Mouse (Mus musculus): ENCODE data around the gene Nfyc. TPM values are rescaled to one million over a fixed set of nuclear protein-coding genes. Genes with fewer than 3 reads are reported as not detected.

Nfyc gene
- total and polyA plus RNA-seq, 2 experiments from 2014 or later, result 69.4 to 144 TPM

DNA sequence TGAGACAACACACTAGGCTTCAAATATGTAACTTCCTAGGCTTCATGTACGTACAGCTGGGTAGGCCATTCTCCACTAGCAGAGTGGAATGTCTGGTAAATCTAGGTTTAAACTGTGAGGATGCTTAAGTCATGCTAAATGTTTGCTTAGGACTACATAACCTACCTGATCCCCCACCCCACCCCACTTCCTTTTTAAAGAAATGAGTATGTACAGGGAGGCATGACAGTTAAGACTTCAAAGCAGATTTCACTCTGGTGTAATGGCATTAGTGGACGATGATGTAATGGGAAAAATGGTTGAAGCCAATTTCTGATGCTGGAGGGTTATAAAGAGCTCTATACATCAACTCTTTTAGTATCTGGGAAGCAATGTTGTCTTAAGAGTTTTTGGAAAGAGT is 38.5 kb downstream of the Nfyc start:
- Histone ChIP-seq H3K4me1 (ENCODE audit: insufficient read depth, low read length) (no peaks in the 10 kb centered on the region), H3K4me2 (ENCODE audit: low read depth, low read length) (no peak overlapping the region), H3K9me3 (ENCODE audit: low read length) (no peaks in the 10 kb centered on the region), H3K9ac (replicated peaks; ENCODE audit: low read length) (no peak overlapping the region), H3K36me3 (ENCODE audit: insufficient read depth, low read length) (peaks cover 7% of the 10 kb centered on the region; the same call in 1 of the 2 replicates), H3K27ac (no peak overlapping the region), H3K4me3 (ENCODE audit: low read length) (no peak overlapping the region), H3K27me3 (ENCODE audit: insufficient read depth, low read length) (no peaks in the 10 kb centered on the region)
- no peak for TF ChIP-seq CTCF (IDR thresholded peaks at IDR 0.05; ENCODE audit: low read depth)
- DNase-seq (ENCODE audit: low spot score), result no peak
- 94% methylated on average over 2 of the region's 2 CpGs for WGBS
- no peak for ATAC-seq

DNA sequence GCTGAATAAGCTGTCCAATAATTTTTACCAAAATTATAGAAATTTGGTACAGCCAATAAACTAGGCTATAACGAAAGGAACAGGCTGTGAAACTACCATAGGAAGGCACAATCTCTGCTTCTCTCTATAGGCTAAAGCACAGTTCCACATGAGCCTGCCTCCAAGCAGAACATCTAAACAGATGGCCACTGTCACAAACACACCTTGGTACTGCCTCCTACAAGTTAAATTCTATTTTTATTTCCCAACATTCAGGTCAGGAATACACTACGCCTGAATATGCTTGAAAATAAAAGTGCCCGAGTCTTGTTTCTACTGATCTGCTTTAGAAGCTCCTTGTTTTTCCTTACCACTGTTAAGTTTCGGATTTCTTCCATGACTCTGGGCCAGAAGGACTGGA is 41.3 kb downstream of the Nfyc start:
- 88% methylated on average over 4 of the region's 4 CpGs for WGBS
- DNase-seq (ENCODE audit: low spot score), result no peak
- H3K27ac ChIP-seq, result no peak overlapping the region

DNA sequence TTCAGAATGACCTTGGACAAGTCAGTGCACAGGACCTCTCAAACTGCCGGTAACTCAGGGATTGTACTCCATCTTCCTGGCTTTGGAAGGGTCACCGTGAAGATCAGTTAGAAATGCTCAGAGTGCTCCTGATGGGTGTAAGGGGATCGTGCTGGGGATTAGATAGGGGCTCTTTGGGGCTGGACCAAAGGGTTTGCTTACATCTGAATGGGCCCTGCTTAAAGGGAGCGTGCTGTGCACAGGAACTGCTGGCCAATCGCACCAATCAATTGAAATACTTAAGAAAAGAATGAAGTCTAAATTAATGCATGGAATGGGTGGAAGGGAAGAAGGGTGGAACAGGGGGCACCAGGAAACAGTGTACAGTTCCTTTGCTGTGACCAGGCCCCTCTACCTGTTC is 75.6 kb downstream of the Nfyc start:
- Histone ChIP-seq H3K9me3 (ENCODE audit: low read length) (no peaks in the 10 kb centered on the region), H3K36me3 (ENCODE audit: insufficient read depth, low read length) (peaks cover 29% of the 10 kb centered on the region), H3K4me3 (ENCODE audit: low read length) (no peak overlapping the region), H3K9ac (replicated peaks; ENCODE audit: low read length) (no peak overlapping the region), H3K4me1 (ENCODE audit: insufficient read depth, low read length) (no peaks in the 10 kb centered on the region), H3K27me3 (ENCODE audit: insufficient read depth, low read length) (no peaks in the 10 kb centered on the region), H3K4me2 (ENCODE audit: low read depth, low read length) (no peak overlapping the region), H3K27ac (no peak overlapping the region)
- ATAC-seq, result no peak
- 48% methylated on average over 5 of the region's 5 CpGs for WGBS
- no peak for DNase-seq (ENCODE audit: low spot score)
- no peak for TF ChIP-seq CTCF (IDR thresholded peaks at IDR 0.05; ENCODE audit: low read depth)

More for the DNA sequence above, 41.3 kb downstream of the Nfyc start:
- H3K4me2 ChIP-seq (ENCODE audit: low read depth, low read length), result no peak overlapping the region
- no peaks in the 10 kb centered on the region for H3K27me3 ChIP-seq (ENCODE audit: insufficient read depth, low read length)
- peaks cover 24% of the 10 kb centered on the region; the same call in 1 of the 2 replicates for H3K36me3 ChIP-seq (ENCODE audit: insufficient read depth, low read length)
- no peak overlapping the region for H3K9ac ChIP-seq (replicated peaks; ENCODE audit: low read length)
- H3K4me3 ChIP-seq (ENCODE audit: low read length), result no peak overlapping the region
- no peaks in the 10 kb centered on the region for H3K9me3 ChIP-seq (ENCODE audit: low read length)
- TF ChIP-seq CTCF (IDR thresholded peaks at IDR 0.05; ENCODE audit: low read depth), result no peak
- no peaks in the 10 kb centered on the region for H3K4me1 ChIP-seq (ENCODE audit: insufficient read depth, low read length)
- ATAC-seq, result no peak

DNA sequence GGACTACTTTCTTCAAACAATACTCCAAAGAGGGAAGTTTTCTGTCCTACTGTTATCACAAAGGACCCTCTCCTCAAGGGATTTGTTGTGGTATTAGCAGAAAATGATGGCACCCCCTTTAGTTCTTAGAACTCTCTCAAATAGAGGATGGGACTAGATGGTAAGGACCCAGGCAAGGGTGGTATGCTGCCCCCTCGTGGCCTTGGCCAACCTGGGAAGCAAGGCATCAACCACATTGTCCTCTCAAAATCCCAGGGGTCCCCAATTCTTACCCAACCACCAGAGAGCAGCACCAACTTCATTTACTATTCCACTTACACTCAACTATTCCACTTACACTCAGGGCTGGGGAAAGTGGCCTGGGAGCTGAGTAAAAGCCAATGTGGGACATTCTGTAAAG is 76.1 kb downstream of the Nfyc start:
- peak; percentile 80 for ATAC-seq

DNA sequence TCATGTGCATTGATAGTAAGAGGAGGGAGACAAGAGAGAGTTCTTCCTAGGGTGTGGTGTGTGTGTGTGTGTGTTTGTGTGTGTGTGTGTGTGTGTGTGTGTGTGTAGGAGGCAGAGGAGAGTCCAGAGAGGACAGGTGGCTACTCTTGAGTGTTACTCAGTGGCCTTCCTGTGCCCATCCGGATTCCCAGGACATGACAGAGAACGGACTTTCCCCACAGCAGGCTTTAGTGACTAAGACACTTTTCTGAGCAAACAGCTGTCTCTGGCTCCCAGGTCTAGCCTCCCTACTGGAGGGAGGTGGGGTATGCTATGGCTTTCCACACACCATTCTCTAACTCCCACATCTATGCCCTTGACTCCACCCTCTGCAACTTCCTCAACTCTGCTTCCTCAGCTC is 81.8 kb downstream of the Nfyc start:
- Histone ChIP-seq H3K9ac (replicated peaks; ENCODE audit: low read length) (no peak overlapping the region), H3K27me3 (ENCODE audit: insufficient read depth, low read length) (peaks cover 33% of the 10 kb centered on the region), H3K4me2 (ENCODE audit: low read depth, low read length) (no peak overlapping the region), H3K4me1 (ENCODE audit: insufficient read depth, low read length) (no peaks in the 10 kb centered on the region), H3K36me3 (ENCODE audit: insufficient read depth, low read length) (no peaks in the 10 kb centered on the region), H3K9me3 (ENCODE audit: low read length) (no peaks in the 10 kb centered on the region), H3K4me3 (ENCODE audit: low read length) (no peak overlapping the region), H3K27ac (no peak overlapping the region)
- TF ChIP-seq CTCF (IDR thresholded peaks at IDR 0.05; ENCODE audit: low read depth), result no peak
- no peak for DNase-seq (ENCODE audit: low spot score)
- WGBS, result 69% methylated on average over 2 of the region's 2 CpGs
- no peak for ATAC-seq

More for the DNA sequence above, 76.1 kb downstream of the Nfyc start:
- Histone ChIP-seq H3K4me2 (ENCODE audit: low read depth, low read length) (no peak overlapping the region), H3K36me3 (ENCODE audit: insufficient read depth, low read length) (peaks cover 27% of the 10 kb centered on the region), H3K9me3 (ENCODE audit: low read length) (no peaks in the 10 kb centered on the region), H3K27me3 (ENCODE audit: insufficient read depth, low read length) (0 out of 2 replicates have a peak, but pooled peaks cover under 1% of the 10 kb centered on the region), H3K4me1 (ENCODE audit: insufficient read depth, low read length) (no peaks in the 10 kb centered on the region), H3K9ac (replicated peaks; ENCODE audit: low read length) (no peak overlapping the region), H3K4me3 (ENCODE audit: low read length) (no peak overlapping the region), H3K27ac (no peak overlapping the region)
- peak; percentile 88 for TF ChIP-seq CTCF (IDR thresholded peaks at IDR 0.05; ENCODE audit: low read depth)
- 0% methylated on average over 1 of the region's 1 CpGs for WGBS
- peak; percentile 83 for DNase-seq (ENCODE audit: low spot score)

DNA sequence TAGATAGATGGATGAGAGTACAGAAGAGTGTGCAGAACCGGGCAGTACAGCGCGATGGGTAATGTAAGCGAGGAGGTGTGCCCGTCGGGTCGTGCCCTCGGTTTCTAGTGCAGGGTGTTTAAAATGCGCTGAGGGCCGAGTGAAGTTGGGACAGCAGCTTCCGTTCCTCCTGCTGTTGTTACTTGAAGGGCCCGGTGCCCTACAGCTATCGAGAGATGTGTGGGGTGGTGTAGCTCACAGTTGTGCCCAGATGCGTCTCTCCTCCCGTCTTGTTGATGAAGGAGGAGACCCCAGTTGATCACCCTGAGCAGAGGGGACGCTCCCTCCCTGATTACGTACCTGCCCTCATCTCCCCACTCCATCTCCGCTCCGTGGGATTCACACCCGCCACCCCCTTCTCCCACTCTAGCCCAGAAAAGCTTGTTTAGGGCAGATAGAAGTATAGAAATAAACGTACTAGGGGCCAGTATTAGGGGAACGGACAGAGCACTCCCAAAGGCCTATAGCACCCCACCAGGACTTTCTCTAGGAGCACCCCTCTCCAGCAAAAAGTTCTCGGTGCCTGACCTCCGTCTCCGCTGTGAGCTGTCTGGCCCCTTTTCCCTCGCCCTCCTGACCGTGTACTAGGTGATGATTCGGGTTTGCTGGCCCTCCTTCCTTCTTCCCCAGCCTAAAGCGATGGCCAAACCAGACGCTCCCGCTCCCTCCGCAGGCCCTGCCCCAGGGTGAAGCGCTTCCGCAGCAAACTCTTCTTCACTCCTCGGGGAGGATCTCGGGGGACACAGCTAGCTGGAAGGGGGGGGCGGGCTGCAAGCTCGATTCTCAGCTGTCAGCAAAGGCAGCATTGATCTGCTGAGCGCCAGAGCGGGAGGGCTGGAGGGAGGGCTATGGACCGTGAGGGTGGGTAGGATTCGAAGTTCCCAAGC is 83.2 kb downstream of the Nfyc start, which contains the start of gene Kcnq4:
Gene Kcnq4 (minus strand): TSS at position 672 of the 926 bp plus-strand sequence.
- Histone ChIP-seq H3K4me3 (ENCODE audit: low read length) (peak within 1 kb of the TSS; percentile 69), H3K9me3 (ENCODE audit: low read length) (no peaks in the 10 kb centered on the region), H3K27me3 (ENCODE audit: insufficient read depth, low read length) (peaks cover 33% of the 10 kb centered on the region), H3K4me2 (ENCODE audit: low read depth, low read length) (peak within 1 kb of the TSS; percentile 100), H3K36me3 (ENCODE audit: insufficient read depth, low read length) (no peaks in the 10 kb centered on the region), H3K27ac (no peak within 1 kb of the TSS), H3K9ac (replicated peaks; ENCODE audit: low read length) (peak within 1 kb of the TSS; percentile 65), H3K4me1 (ENCODE audit: insufficient read depth, low read length) (no peaks in the 10 kb centered on the region)
- TF ChIP-seq CTCF (IDR thresholded peaks at IDR 0.05; ENCODE audit: low read depth), result no peak
- ATAC-seq, result no peak
- 4% methylated on average over 42 of the region's 42 CpGs for WGBS
- no peak for DNase-seq (ENCODE audit: low spot score)

Measured in hindbrain, postnatal 0 days (tissue).